Mouse (Mus musculus) liver, postnatal 0 days (tissue): ENCODE data around the gene Rnf113a2.

Source experiments
- CTCF ChIP-seq: sonication (generic); IDR thresholded peaks from 2 replicates; pipeline ENCODE4 v1.5.1; 2016; ENCODE audit warnings: antibody characterized with exemption, low read depth
- EP300 ChIP-seq: IDR thresholded peaks from 2 replicates; pipeline ENCODE4 v1.6.1; 2016; ENCODE audit warnings: antibody characterized with exemption, low read depth, mild to moderate bottlenecking

GRCm38 (mm10) chr12:84399663-84400062 is 17.3 kb upstream of the Rnf113a2 start:
- TF ChIP-seq CTCF (no peak), EP300 (no peak)
